In genomic region chr16:24234795-24235194, GRCm38 (mm10) we compare ENCODE assay signal across 13 mouse cellular contexts.
DNase-seq lines count a peak whose midpoint lies in the region; ATAC-seq and TF ChIP-seq lines count a peak whose summit lies in the region.
"Had no signal": no experiment of that assay in that cellular context is flagged by ENCODE, and none has a peak within 500 bp of the region (broad histone marks: within the 10 kb centered on the region; RNA-seq: fewer than 3 reads in every experiment).

No protein-coding gene starts in this region.

- TF ChIP-seq CTCF in lung, postnatal 0 days (IDR thresholded peaks at IDR 0.05): no peak
- TF ChIP-seq CTCF in layer of hippocampus, adult 2 months (conservative IDR thresholded peaks at IDR 0.05): no peak

- TF ChIP-seq EP300 in lung, postnatal 0 days (IDR thresholded peaks at IDR 0.05): peak; percentile 35; the same call in 1 of the 2 replicates

- H3K36me3 ChIP-seq in kidney, embryonic 16.5 days (ENCODE audit: insufficient read depth, low read length): no peaks in the 10 kb centered on the region
- no peaks in the 10 kb centered on the region for H3K36me3 ChIP-seq in lung, postnatal 0 days (ENCODE audit: insufficient read depth, low read length)
- H3K36me3 ChIP-seq: forebrain, embryonic 12.5 days; heart, embryonic 12.5 days; neural tube, embryonic 12.5 days had no signal

- H3K27me3 ChIP-seq in kidney, embryonic 16.5 days (ENCODE audit: insufficient read depth, low read length): no peaks in the 10 kb centered on the region
- no peaks in the 10 kb centered on the region for H3K27me3 ChIP-seq in lung, postnatal 0 days (replicated peaks; ENCODE audit: insufficient read depth, low read length)
- H3K27me3 ChIP-seq: forebrain, embryonic 12.5 days; megakaryocyte, embryonic 14.5 days; neural tube, embryonic 12.5 days had no signal

- no peak overlapping the region for H3K4me2 ChIP-seq in kidney, embryonic 16.5 days (replicated peaks; ENCODE audit: low read depth, low read length)
- H3K4me2 ChIP-seq in lung, postnatal 0 days (replicated peaks; ENCODE audit: low read depth, low read length): no peak overlapping the region
- H3K4me2 ChIP-seq: forebrain, embryonic 12.5 days; heart, embryonic 12.5 days; hindbrain, embryonic 14.5 days; neural tube, embryonic 12.5 days had no signal

- H3K9me3 ChIP-seq in kidney, embryonic 16.5 days (ENCODE audit: low read length): no peaks in the 10 kb centered on the region
- H3K9me3 ChIP-seq in lung, postnatal 0 days (ENCODE audit: low read length): no peaks in the 10 kb centered on the region
- H3K9me3 ChIP-seq: forebrain, embryonic 12.5 days; heart, embryonic 12.5 days; megakaryocyte, embryonic 14.5 days; neural tube, embryonic 12.5 days had no signal

- H3K9ac ChIP-seq in kidney, embryonic 16.5 days (replicated peaks; ENCODE audit: low read length): no peak overlapping the region
- no peak overlapping the region for H3K9ac ChIP-seq in lung, postnatal 0 days (replicated peaks; ENCODE audit: low read depth)
- H3K9ac ChIP-seq: forebrain, embryonic 12.5 days; heart, embryonic 12.5 days; hindbrain, embryonic 14.5 days; neural tube, embryonic 12.5 days had no signal

- no peak overlapping the region for H3K27ac ChIP-seq in kidney, embryonic 16.5 days (ENCODE audit: low read length)
- no peak overlapping the region for H3K27ac ChIP-seq in lung, postnatal 0 days (ENCODE audit: low read length)
- H3K27ac ChIP-seq in layer of hippocampus, adult 2 months: no peak overlapping the region
- H3K27ac ChIP-seq: forebrain, embryonic 12.5 days; hindbrain, embryonic 14.5 days; neural tube, embryonic 12.5 days had no signal

- no peak for ATAC-seq in kidney, embryonic 16.5 days (ENCODE audit: low FRiP score, low TSS enrichment)
- peak; percentile 28 for ATAC-seq in activated CD4-positive, CD25-positive, alpha-beta regulatory T cell, adult 4 months
- ATAC-seq in lung, postnatal 0 days: peak; percentile 79

- 0 out of 2 replicates have a peak, but pooled peaks cover 4% of the 10 kb centered on the region for H3K4me1 ChIP-seq in kidney, embryonic 16.5 days (ENCODE audit: insufficient read depth, low read length)
- H3K4me1 ChIP-seq in lung, postnatal 0 days (ENCODE audit: insufficient read depth, low read depth, low read length): no peaks in the 10 kb centered on the region; the same call in 1 of the 2 replicates
- H3K4me1 ChIP-seq: forebrain, embryonic 12.5 days; neural tube, embryonic 12.5 days had no signal

- 72% methylated on average over 11 of the region's 11 CpGs for WGBS in kidney, embryonic 16.5 days
- 55% methylated on average over 11 of the region's 11 CpGs for WGBS in lung, postnatal 0 days

- no peak overlapping the region for H3K4me3 ChIP-seq in kidney, embryonic 16.5 days (ENCODE audit: low read length)
- no peak overlapping the region for H3K4me3 ChIP-seq in lung, postnatal 0 days (ENCODE audit: low read depth, low read length)
- H3K4me3 ChIP-seq in layer of hippocampus, adult 2 months: no peak overlapping the region
- H3K4me3 ChIP-seq: forebrain, embryonic 12.5 days; heart, embryonic 12.5 days; megakaryocyte, embryonic 14.5 days; neural tube, embryonic 12.5 days had no signal

- peak; percentile 19 for DNase-seq in kidney, adult 18-20 months
- DNase-seq in adrenal gland, postnatal 36 days: peak; percentile 23 to 26
- peak; percentile 66 for DNase-seq in lung, postnatal 0 days (ENCODE audit: low spot score)
- DNase-seq in left cerebral cortex, postnatal 14 days (ENCODE audit: low spot score in 2 of 2): no peak
- DNase-seq in layer of hippocampus, adult 2 months (ENCODE audit: low spot score in 2 of 2): no peak
- DNase-seq: cerebellum, adult 11 months had no signal

- intact Hi-C loops in left cerebral cortex, postnatal 14 days (cut with DNase I): no loop called here

Comparison
In these comparisons a context has a peak if more than half of its experiments do, and no peak if none do; other contexts are left out.
1. DNase-seq: peak in kidney, adult 18-20 months (single experiment), adrenal gland, postnatal 36 days (2 of 2) and lung, postnatal 0 days (single experiment); none in left cerebral cortex, postnatal 14 days (0 of 2) and layer of hippocampus, adult 2 months (0 of 2).